In the genomic region with DNA sequence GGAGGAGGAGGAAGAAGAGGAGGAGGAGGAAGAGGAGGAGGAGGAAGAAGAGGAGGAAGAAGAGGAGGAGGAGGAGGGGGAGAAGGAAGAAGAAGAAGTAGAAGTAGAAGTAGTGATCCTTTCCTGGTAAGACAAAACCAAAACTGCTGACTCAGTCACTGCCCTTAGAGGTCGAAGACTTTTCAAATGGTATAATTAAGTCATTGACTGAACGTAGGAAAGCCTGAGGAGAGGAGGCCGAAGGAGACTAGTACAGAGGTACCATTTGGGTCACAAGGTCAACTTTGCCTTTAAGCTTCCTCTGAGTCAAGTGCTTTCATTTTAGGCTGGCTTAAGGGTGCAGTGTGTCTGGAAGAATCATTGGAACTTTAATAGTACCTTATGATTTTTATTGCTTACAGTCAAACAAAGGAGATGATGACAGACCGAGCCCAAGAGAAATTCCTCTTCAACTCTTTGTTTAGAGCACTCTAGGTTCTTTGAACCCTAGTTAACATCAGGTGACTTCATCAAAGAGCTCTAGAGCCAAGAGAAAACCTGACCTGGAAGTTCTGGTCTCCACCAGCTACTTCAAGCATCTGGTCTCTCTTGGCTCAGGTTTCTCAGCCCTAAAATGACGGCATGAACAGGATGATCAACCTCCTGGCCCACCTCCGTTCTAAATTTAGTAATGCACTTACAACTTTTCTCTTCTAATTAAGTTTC, we compare ENCODE assay signal across 23 mouse cellular contexts. TPM values are rescaled to one million over a fixed set of nuclear protein-coding genes. Genes with fewer than 3 reads are reported as not detected.
A peak's percentile ranks its signal among the peaks of the same experiment; 100 is the strongest.
DNase-seq lines count a peak whose midpoint lies in the region; ATAC-seq and TF ChIP-seq lines count a peak whose summit lies in the region.
"Had no signal": no experiment of that assay in that cellular context is flagged by ENCODE, and none has a peak within 500 bp of the region (broad histone marks: within the 10 kb centered on the region; RNA-seq: fewer than 3 reads in every experiment).

No protein-coding gene starts in this region.

- H3K36me3 ChIP-seq in heart, adult 2 months (ENCODE audit: control insufficient read depth, insufficient read depth, low read length) = peaks cover 15% of the 10 kb centered on the region
- H3K36me3 ChIP-seq in myocyte (ENCODE audit: control insufficient read depth, insufficient read depth) = no peaks in the 10 kb centered on the region
- no peaks in the 10 kb centered on the region for H3K36me3 ChIP-seq in forebrain, embryonic 13.5 days (ENCODE audit: poor library complexity, severe bottlenecking)
- H3K36me3 ChIP-seq: hindbrain, embryonic 15.5 days; intestine, embryonic 15.5 days; limb, embryonic 13.5 days; midbrain, embryonic 10.5 days; neural tube, embryonic 12.5 days had no signal

- no peak for ATAC-seq in forebrain, embryonic 13.5 days
- ATAC-seq: forebrain, embryonic 14.5 days; intestine, embryonic 15.5 days had no signal

- peak overlapping the region; percentile 33 for H3K27ac ChIP-seq in heart, adult 2 months
- H3K27ac ChIP-seq in embryonic fibroblast, embryonic 13.5 days (ENCODE audit: insufficient read depth, low read length) = peak overlapping the region; percentile 55; the same call in 1 of the 2 replicates
- no peak overlapping the region for H3K27ac ChIP-seq in forebrain, embryonic 13.5 days
- H3K27ac ChIP-seq: heart, embryonic 13.5 days; hindbrain, embryonic 15.5 days; intestine, embryonic 15.5 days; limb, embryonic 13.5 days; midbrain, embryonic 10.5 days; neural tube, embryonic 12.5 days; stomach, postnatal 0 days had no signal

- no peaks in the 10 kb centered on the region for H3K27me3 ChIP-seq in heart, adult 2 months (ENCODE audit: control insufficient read depth, insufficient read depth, low read length)
- H3K27me3 ChIP-seq in myocyte (ENCODE audit: control insufficient read depth, insufficient read depth, insufficient read length) = no peaks in the 10 kb centered on the region
- no peaks in the 10 kb centered on the region for H3K27me3 ChIP-seq in forebrain, embryonic 13.5 days
- H3K27me3 ChIP-seq: heart, embryonic 13.5 days; hindbrain, embryonic 15.5 days; intestine, embryonic 15.5 days; limb, embryonic 13.5 days; neural tube, embryonic 12.5 days had no signal

- no peak overlapping the region for H3K9ac ChIP-seq in heart, adult 2 months (ENCODE audit: low read depth, low read length)
- no peak overlapping the region for H3K9ac ChIP-seq in forebrain, embryonic 13.5 days
- H3K9ac ChIP-seq: heart, embryonic 13.5 days; hindbrain, embryonic 15.5 days; intestine, embryonic 15.5 days; limb, embryonic 13.5 days; neural tube, embryonic 12.5 days had no signal

- intact Hi-C loops in heart, adult 2 months (cut with DNase I) = loop anchor here (5.0 kb wide), 1 partner anchor 41 kb away; no protein-coding TSS in a partner anchor
- intact Hi-C loops in heart, postnatal 36 days (cut with DNase I) = no loop called here

- no peak for TF ChIP-seq EP300 in heart, adult 2 months (IDR thresholded peaks at IDR 0.05; ENCODE audit: insufficient read depth, low read depth, low read length)

- TF ChIP-seq CTCF in heart, adult 2 months (IDR thresholded peaks at IDR 0.05) = no peak
- no peak for TF ChIP-seq CTCF in embryonic fibroblast, embryonic 13.5 days (IDR thresholded peaks at IDR 0.05; ENCODE audit: borderline replicate concordance, insufficient read depth, low read length)

- H3K4me1 ChIP-seq in heart, adult 2 months (ENCODE audit: control insufficient read depth, insufficient read depth, low read length) = peaks cover 7% of the 10 kb centered on the region
- H3K4me1 ChIP-seq in embryonic fibroblast, embryonic 13.5 days (ENCODE audit: control insufficient read depth, insufficient read depth, low read length) = peaks cover 7% of the 10 kb centered on the region
- H3K4me1 ChIP-seq in forebrain, embryonic 13.5 days = peaks cover 9% of the 10 kb centered on the region
- H3K4me1 ChIP-seq: intestine, embryonic 15.5 days; neural tube, embryonic 12.5 days had no signal

- H3ac ChIP-seq in myocyte (ENCODE audit: control insufficient read depth, insufficient read length) = no peak overlapping the region

- H3K4me2 ChIP-seq in myocyte (ENCODE audit: low read depth) = no peak overlapping the region
- no peak overlapping the region for H3K4me2 ChIP-seq in forebrain, embryonic 13.5 days
- H3K4me2 ChIP-seq: heart, embryonic 13.5 days; hindbrain, embryonic 15.5 days; intestine, embryonic 15.5 days; limb, embryonic 13.5 days; neural tube, embryonic 12.5 days had no signal

- WGBS in heart, adult 2 months = 46% methylated on average over 6 of the region's 6 CpGs
- 79% methylated on average over 6 of the region's 6 CpGs for WGBS in forebrain, embryonic 13.5 days

- no peak for DNase-seq in heart, adult 2 months
- no peak for DNase-seq in heart, postnatal 36 days
- peak; percentile 23 for DNase-seq in lung, postnatal 25 days (ENCODE audit: low spot score)
- no peak for DNase-seq in lung, postnatal 14 days
- DNase-seq in layer of hippocampus, postnatal 14 days (ENCODE audit: low spot score in 2 of 2) = no peak
- DNase-seq: adrenal gland, postnatal 25 days; cerebellum, adult 11-12 months; cerebellum, postnatal 36 days; gastrocnemius, postnatal 25 days; heart, postnatal 4 days; kidney, postnatal 36 days; right cerebral cortex, adult 18-20 months had no signal

- TF ChIP-seq POLR2A in heart, adult 2 months (IDR thresholded peaks at IDR 0.05; ENCODE audit: insufficient read depth, low read depth, low read length) = no peak
- TF ChIP-seq POLR2A in embryonic fibroblast, embryonic 13.5 days (IDR thresholded peaks at IDR 0.05; ENCODE audit: low read depth, low read length) = no peak
- no peak for TF ChIP-seq POLR2A in myocyte (IDR thresholded peaks at IDR 0.05; ENCODE audit: insufficient read length, low read depth)

- no peaks in the 10 kb centered on the region for H3K9me3 ChIP-seq in forebrain, embryonic 13.5 days (replicated peaks)
- H3K9me3 ChIP-seq: heart, embryonic 13.5 days; hindbrain, embryonic 15.5 days; intestine, embryonic 15.5 days; limb, embryonic 13.5 days; midbrain, embryonic 10.5 days; neural tube, embryonic 12.5 days had no signal

- no peak overlapping the region for H3K4me3 ChIP-seq in heart, adult 2 months
- H3K4me3 ChIP-seq in embryonic fibroblast, embryonic 13.5 days (ENCODE audit: insufficient read depth, low read length) = no peak overlapping the region
- no peak overlapping the region for H3K4me3 ChIP-seq in myocyte
- no peak overlapping the region for H3K4me3 ChIP-seq in forebrain, embryonic 13.5 days
- H3K4me3 ChIP-seq: heart, embryonic 13.5 days; hindbrain, embryonic 15.5 days; intestine, embryonic 15.5 days; limb, embryonic 13.5 days; midbrain, embryonic 10.5 days; neural tube, embryonic 12.5 days had no signal

- H3K79me2 ChIP-seq in heart, adult 2 months (replicated peaks; ENCODE audit: control insufficient read depth, insufficient read depth, low read length) = peaks cover 2% of the 10 kb centered on the region; the same call in 1 of the 2 replicates
- H3K79me2 ChIP-seq in myocyte (ENCODE audit: control insufficient read depth, insufficient read depth) = no peaks in the 10 kb centered on the region

TF ChIP-seq in myocyte, 11 proteins besides CTCF, POLR2A, EP300 and RAD21:
- no peak for TF ChIP-seq USF1 (IDR thresholded peaks at IDR 0.05; ENCODE audit: low read depth)
- TF ChIP-seq REST (IDR thresholded peaks at IDR 0.05; ENCODE audit: insufficient read depth, insufficient read length) = no peak
- no peak for TF ChIP-seq TCF12 (IDR thresholded peaks at IDR 0.05; ENCODE audit: insufficient read depth, poor library complexity, severe bottlenecking)
- TF ChIP-seq CEBPB (IDR thresholded peaks at IDR 0.05; ENCODE audit: insufficient read depth, poor library complexity, severe bottlenecking) = 0 out of 2 replicates have a peak, but pooled peaks have one; percentile 8
- TF ChIP-seq POLR2AphosphoS2 (IDR thresholded peaks at IDR 0.05; ENCODE audit: insufficient read length, low read depth) = no peak
- no peak for TF ChIP-seq MYOG (IDR thresholded peaks at IDR 0.05; ENCODE audit: control insufficient read depth in 1 of 3, insufficient read depth in 1 of 3, insufficient read length in 2 of 3, low read depth in 2 of 3)

RNA-seq across cellular contexts. Expression of a gene that starts 49.0 kb away (rescaled TPM):
- 10 to 100 TPM; 19.7 to 35.5 TPM for total RNA-seq in heart, adult 2 months (2021)
- polyA plus RNA-seq in heart, adult 2 months (2012; rRNA removed) = 23.5 and 37.5 TPM in 2 replicates
- 10 to 100 TPM; 25.3 to 29.8 TPM for total RNA-seq in heart, postnatal 36 days (2021)
- 47.1 and 66.1 TPM in 2 replicates for polyA plus RNA-seq in embryonic fibroblast, embryonic 13.5 days (2011; ENCODE audit: insufficient read length, low read depth, missing spikeins)
- 7.9 TPM for polyA plus RNA-seq in myocyte (2012; fragmentation: generic; extraction: Trizol)
- 9.4 and 9.5 TPM in 2 replicates for polyA plus RNA-seq in forebrain, embryonic 13.5 days (2015; fragmentation: Nextera tagmentation; extraction: Ambion mirVana)
- total RNA-seq in layer of hippocampus, postnatal 14 days (2021) = 10 to 100 TPM; 29.0 to 32.0 TPM
